Mouse (Mus musculus) layer of hippocampus, adult 8-10 months (tissue): ENCODE results near the gene Gsta4. TPM values are rescaled to one million over a fixed set of nuclear protein-coding genes. Genes with fewer than 3 reads are reported as not detected.

ENCODE experiments used
- DNase-seq, 2 experiments: peaks; one replicate each; pipeline ENCODE4 v3.0.0; 2022; ENCODE audit warnings: low spot score in 2 of 2
- total RNA-seq, 4 experiments: library from RNA; stranded (reverse); gene quantifications; 2 replicates each; pipeline ENCODE4 v1.2.4; 2022

The Gsta4 gene
- total RNA-seq, 4 experiments from 2014 or later, result 50.5 to 52.8 (median 51.7) TPM

- no peak for DNase-seq
These were observed 4.4 kb upstream of the Gsta4 start for GRCm38 (mm10) chr9:78178197-78178596.

- DNase-seq, result no peak
These were observed 3.5 kb upstream of the Gsta4 start for GRCm38 (mm10) chr9:78179071-78179470.

- no peak for DNase-seq
These were observed 3.1 kb downstream of the Gsta4 start for GRCm38 (mm10) chr9:78185686-78186085.

GRCm38 (mm10) chr9:78188910-78189309 is 6.3 kb downstream of the Gsta4 start:
- no peak for DNase-seq

- DNase-seq, result no peak
These were observed 8.4 kb downstream of the Gsta4 start for GRCm38 (mm10) chr9:78190651-78191634.

GRCm38 (mm10) chr9:78191736-78192135 is 9.2 kb downstream of the Gsta4 start:
- no peak for DNase-seq

- DNase-seq, result peak in 1 of 2 experiments; percentile 32
These were observed 11.5 kb downstream of the Gsta4 start for GRCm38 (mm10) chr9:78193902-78194597.

GRCm38 (mm10) chr9:78195034-78195433 is 12.5 kb downstream of the Gsta4 start:
- DNase-seq, result no peak

GRCm38 (mm10) chr9:78197801-78198200 is 15.2 kb downstream of the Gsta4 start:
- DNase-seq, result no peak

GRCm38 (mm10) chr9:78204194-78204593 is 21.6 kb downstream of the Gsta4 start:
- DNase-seq, result no peak

GRCm38 (mm10) chr9:78208956-78209355 is 26.4 kb downstream of the Gsta4 start:
- no peak for DNase-seq

GRCm38 (mm10) chr9:78210079-78210478 is 27.5 kb downstream of the Gsta4 start:
- no peak for DNase-seq

- DNase-seq, result no peak
These were observed 28.2 kb downstream of the Gsta4 start for GRCm38 (mm10) chr9:78210821-78211220.

GRCm38 (mm10) chr9:78211521-78211920 is 28.9 kb downstream of the Gsta4 start:
- no peak for DNase-seq

GRCm38 (mm10) chr9:78212341-78213049 is 29.9 kb downstream of the Gsta4 start:
- DNase-seq, result no peak

GRCm38 (mm10) chr9:78217074-78217473 is 34.5 kb downstream of the Gsta4 start:
- DNase-seq, result no peak

- no peak for DNase-seq
These were observed 40.0 kb downstream of the Gsta4 start for GRCm38 (mm10) chr9:78222616-78223015.

- no peak for DNase-seq
These were observed 40.8 kb downstream of the Gsta4 start for GRCm38 (mm10) chr9:78223221-78223902.

- no peak for DNase-seq
These were observed 41.8 kb downstream of the Gsta4 start for GRCm38 (mm10) chr9:78224418-78224817.

GRCm38 (mm10) chr9:78225304-78225703 is 42.7 kb downstream of the Gsta4 start:
- no peak for DNase-seq

- DNase-seq, result no peak
These were observed 45.5 kb downstream of the Gsta4 start for GRCm38 (mm10) chr9:78228122-78228521.
